Comparison of ENCODE assay signal across 8 mouse cellular contexts in genomic region chr1:182682591-182683252, GRCm38 (mm10).
A peak's percentile ranks its signal among the peaks of the same experiment; 100 is the strongest.
DNase-seq lines count a peak whose midpoint lies in the region; ATAC-seq and TF ChIP-seq lines count a peak whose summit lies in the region.

No protein-coding gene starts in this region.

- WGBS in midbrain, postnatal 0 days = 41% methylated on average over 14 of the region's 14 CpGs

- no peak overlapping the region for H3K27ac ChIP-seq in midbrain, postnatal 0 days (ENCODE audit: low read depth, low read length)
- H3K27ac ChIP-seq in layer of hippocampus, adult 2 months = no peak overlapping the region

- intact Hi-C loops in heart, postnatal 14 days (cut with DNase I) = no loop called here

- no peaks in the 10 kb centered on the region for H3K27me3 ChIP-seq in midbrain, postnatal 0 days (ENCODE audit: insufficient read depth, low read length)

- no peak overlapping the region for H3K4me2 ChIP-seq in midbrain, postnatal 0 days (ENCODE audit: low read depth, low read length, poor library complexity, severe bottlenecking)

- ATAC-seq in midbrain, postnatal 0 days (ENCODE audit: low FRiP score) = no peak

- no peaks in the 10 kb centered on the region for H3K9me3 ChIP-seq in midbrain, postnatal 0 days (ENCODE audit: low read length)

- H3K4me1 ChIP-seq in midbrain, postnatal 0 days (ENCODE audit: insufficient read depth, low read length) = no peaks in the 10 kb centered on the region; the same call in 1 of the 2 replicates

- H3K4me3 ChIP-seq in midbrain, postnatal 0 days (ENCODE audit: low read depth, low read length) = no peak overlapping the region
- no peak overlapping the region for H3K4me3 ChIP-seq in layer of hippocampus, adult 2 months

- no peak overlapping the region for H3K9ac ChIP-seq in midbrain, postnatal 0 days (replicated peaks; ENCODE audit: low read length, poor library complexity, severe bottlenecking)

- no peaks in the 10 kb centered on the region for H3K36me3 ChIP-seq in midbrain, postnatal 0 days (ENCODE audit: insufficient read depth, low read length)

- peak; percentile 59 for DNase-seq in adrenal gland, postnatal 10 days
- DNase-seq in adrenal gland, postnatal 4 days (ENCODE audit: low spot score in 2 of 2) = no peak
- DNase-seq in right cerebral cortex, postnatal 4 days = peak; percentile 47
- no peak for DNase-seq in right cerebral cortex, postnatal 36 days (ENCODE audit: low spot score in 2 of 2)
- DNase-seq in heart, postnatal 14 days = peak; percentile 65 to 78
- peak; percentile 80 for DNase-seq in midbrain, postnatal 0 days (ENCODE audit: low spot score)
- no peak for DNase-seq in layer of hippocampus, adult 2 months (ENCODE audit: low spot score in 2 of 2)
- no peak for DNase-seq in MN1 (ENCODE audit: low spot score)

- TF ChIP-seq CTCF in midbrain, postnatal 0 days (IDR thresholded peaks at IDR 0.05) = no peak
- no peak for TF ChIP-seq CTCF in layer of hippocampus, adult 2 months (conservative IDR thresholded peaks at IDR 0.05)

Comparison
In these comparisons a context has a peak if more than half of its experiments do, and no peak if none do; other contexts are left out.
1. DNase-seq: peak in adrenal gland, postnatal 10 days (single experiment), right cerebral cortex, postnatal 4 days (single experiment), heart, postnatal 14 days (2 of 2) and midbrain, postnatal 0 days (single experiment); none in adrenal gland, postnatal 4 days (0 of 2), right cerebral cortex, postnatal 36 days (0 of 2), layer of hippocampus, adult 2 months (0 of 2) and MN1 (single experiment).